Mouse (Mus musculus): ENCODE measurements around the gene L3mbtl4.

L3mbtl4 gene

GRCm38 (mm10) chr17:68273527-68273926, at the start of gene L3mbtl4:
L3mbtl4 (plus strand) TSS chr17:68273797.
- peak; percentile 63 to 78 for DNase-seq

DNA sequence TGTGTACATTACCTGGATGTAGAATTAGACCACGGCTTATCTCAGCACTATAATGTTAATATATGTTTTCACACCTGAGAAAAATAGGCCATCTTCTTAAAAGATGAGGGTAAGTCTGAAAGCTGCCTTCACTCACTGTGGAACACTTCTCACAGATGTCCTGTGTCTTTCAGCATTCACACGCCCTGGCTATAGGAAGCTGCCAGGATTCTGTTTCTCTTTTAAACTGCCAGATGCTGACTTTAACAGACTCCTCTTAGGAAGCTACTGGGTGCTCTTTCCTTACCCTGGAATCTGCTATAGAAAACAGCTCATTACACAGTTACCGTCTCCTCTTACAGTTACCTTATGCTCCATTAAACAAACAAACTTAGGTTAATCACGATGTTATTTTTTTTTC, 43.1 kb upstream of the L3mbtl4 start:
- DNase-seq, result no peak

GRCm38 (mm10) chr17:68235380-68235779, 38.2 kb upstream of the L3mbtl4 start:
- DNase-seq, result peak; percentile 53 to 55

DNA sequence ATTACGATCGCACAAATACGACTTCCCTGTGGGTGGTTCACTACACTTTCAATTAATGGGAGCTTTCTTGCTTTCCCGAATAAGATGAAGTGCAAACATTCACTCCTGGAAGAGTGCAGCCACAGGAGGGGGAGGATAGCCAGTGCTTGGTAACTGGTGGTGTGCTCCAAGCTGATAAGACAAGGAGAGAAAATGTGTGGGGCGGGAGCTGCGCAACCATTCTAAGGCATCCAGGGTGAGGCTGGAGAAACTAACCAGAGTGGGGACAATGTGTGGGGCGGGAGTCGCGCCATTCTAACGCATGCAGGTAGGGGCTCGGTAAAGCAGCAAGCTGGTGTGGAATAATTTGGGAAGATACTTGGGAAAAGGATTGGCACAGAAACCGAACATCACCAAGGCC, 36.6 kb upstream of the L3mbtl4 start:
- DNase-seq, result no peak

GRCm38 (mm10) chr17:68240171-68240570, 33.4 kb upstream of the L3mbtl4 start:
- DNase-seq, result peak in 1 of 2 experiments; percentile 11

DNA sequence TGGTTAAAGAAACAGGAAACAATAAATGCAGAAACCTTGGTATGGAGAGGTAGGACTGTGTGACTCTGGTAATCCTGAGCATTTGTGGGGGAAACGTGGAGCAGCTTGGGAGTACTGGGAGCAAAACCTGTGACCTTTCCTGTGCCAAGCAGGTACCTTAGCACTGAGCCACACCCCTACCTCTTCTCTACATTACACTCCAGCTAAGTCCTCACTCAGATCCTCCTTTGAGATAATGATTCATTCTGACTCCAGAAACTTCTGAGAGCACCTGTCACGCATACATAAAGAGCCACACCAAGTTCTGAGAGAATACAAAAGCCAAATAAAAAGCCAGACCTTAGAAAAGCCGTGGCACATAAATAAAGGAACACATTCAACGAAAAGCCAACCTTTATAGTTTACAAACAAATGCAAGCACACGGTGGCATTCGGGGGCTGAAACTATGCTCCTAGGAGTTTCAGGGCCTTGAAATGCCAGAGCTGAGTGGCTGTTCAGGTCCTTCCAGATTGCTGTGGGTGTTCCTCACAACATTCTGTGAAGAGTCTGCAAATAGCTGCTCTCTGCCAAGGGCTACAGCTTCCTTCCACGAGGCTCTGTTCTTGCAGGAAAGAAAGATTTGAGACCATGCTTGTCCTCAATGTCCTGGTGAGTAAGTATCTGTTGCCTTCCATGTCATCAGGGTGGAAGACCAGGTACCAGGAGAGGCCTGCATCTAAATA, 8.6 kb upstream of the L3mbtl4 start:
- no peak for DNase-seq

DNA sequence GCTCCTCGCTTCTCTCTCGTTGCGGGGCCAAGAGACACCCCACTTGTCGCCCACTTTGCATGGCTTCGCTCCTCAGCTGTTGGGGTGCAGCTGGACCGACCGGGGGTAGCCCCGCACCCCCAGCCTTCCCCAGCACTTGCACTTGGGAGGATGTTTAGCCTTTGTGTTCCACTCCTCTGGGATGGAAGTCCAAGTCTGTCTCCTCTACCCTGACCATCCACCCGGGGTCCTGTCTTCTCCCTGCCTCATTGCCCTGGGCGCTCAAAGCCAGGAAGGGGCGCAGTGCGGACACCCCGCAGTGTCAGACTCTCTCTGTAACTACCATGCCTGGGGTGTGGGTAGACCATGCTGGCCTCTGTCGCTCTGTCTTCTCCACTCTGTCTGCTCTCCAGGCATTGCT, 357 bp downstream of the L3mbtl4 start:
- DNase-seq, result peak; percentile 10 to 18

DNA sequence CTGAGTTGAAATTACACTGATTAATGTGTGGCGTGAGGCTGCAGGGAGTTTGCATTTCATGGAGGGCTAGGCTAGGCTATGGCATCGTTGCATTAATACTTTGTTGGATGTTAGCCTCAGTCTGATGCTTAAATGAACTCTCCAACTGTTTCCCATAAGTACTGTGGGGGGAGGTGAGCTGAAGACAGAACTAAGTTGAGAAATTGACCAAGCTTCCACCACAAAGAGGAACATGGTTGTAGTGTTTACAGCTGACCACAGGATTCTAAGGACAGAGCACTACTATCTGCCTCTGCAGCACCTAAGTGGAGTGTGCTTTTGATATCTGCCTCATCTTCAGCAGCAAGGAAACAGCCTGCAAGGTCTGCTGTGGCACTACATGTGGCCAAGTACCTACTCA, 1.5 kb downstream of the L3mbtl4 start:
- DNase-seq, result no peak

- no peak for DNase-seq
Measured at GRCm38 (mm10) chr17:68280915-68281314, 7.3 kb downstream of the L3mbtl4 start.

- peak; percentile 11 to 41 for DNase-seq
Measured at GRCm38 (mm10) chr17:68285119-68285782, 11.7 kb downstream of the L3mbtl4 start.

DNA sequence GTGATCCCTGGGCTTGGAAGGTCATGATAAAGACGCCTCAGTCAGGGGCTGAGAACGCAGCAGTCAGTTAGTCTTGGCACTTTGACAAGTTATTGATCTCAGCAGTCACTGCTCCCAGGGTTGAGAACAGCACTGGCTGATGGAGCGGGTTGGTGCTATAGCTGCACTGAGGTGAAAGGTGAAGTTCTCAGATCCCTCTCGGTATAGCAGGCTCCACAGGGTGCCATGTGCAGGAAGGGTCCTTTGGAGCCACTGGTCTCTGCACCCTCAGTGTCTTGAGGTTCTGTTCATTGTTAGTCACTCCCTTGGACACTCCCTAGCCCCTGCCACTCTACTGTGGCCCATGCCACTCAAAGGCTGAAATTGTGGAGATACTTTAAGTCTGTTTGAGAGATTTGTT, 14.5 kb downstream of the L3mbtl4 start:
- DNase-seq, result no peak

DNA sequence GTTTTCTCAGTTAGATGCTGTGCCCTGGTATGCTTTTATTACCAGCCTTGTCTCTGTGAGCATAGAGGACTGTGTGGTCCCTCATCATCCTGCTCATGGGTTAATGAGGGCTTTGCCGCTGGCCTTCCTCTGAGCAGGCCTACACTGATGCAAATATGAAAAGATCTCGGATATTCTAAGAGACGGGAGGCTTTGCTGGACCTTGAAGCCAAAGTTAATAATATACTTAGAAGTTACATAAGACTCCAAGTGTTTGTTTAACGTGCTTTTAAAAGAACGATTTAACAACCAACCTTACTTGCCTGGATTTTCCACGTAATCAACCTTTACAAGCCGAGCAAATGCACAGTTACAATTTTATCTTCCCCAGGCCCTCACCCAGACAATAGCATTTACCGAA, 15.1 kb downstream of the L3mbtl4 start:
- DNase-seq, result no peak

- DNase-seq, result no peak
Measured at GRCm38 (mm10) chr17:68291713-68292364, 18.2 kb downstream of the L3mbtl4 start.

- no peak for DNase-seq
Measured at GRCm38 (mm10) chr17:68308381-68308780, 34.8 kb downstream of the L3mbtl4 start.

DNA sequence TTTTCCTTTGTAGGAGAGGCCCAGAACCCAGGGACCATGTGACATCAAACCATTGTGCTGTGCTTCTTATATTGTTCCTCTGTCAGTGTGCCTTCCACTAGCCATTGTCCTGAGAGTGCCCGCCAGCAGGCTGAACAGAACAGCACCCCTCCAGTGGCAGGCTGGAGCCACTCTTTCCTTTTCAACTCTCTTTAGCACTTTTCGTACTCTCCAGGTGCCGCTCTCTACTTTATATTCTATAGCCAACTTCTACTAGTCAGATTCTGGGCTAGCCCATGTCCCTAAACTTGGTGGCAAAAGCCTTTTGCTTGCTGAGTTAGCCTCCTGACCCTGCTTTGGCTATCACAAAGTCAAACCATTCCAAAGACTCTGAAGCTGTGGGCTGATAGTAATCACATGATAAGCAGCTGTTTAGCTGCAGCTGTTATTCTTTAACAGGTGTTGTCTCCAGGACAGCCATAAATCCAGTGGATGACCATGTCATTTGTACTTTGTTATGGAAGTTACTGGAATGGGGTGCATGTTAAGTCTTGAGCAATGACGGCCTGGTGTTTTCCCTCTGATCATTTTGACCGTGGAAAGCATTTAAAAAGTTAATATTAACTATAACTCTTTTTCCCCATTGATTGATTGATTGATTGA, 38.8 kb downstream of the L3mbtl4 start:
- no peak for DNase-seq

DNA sequence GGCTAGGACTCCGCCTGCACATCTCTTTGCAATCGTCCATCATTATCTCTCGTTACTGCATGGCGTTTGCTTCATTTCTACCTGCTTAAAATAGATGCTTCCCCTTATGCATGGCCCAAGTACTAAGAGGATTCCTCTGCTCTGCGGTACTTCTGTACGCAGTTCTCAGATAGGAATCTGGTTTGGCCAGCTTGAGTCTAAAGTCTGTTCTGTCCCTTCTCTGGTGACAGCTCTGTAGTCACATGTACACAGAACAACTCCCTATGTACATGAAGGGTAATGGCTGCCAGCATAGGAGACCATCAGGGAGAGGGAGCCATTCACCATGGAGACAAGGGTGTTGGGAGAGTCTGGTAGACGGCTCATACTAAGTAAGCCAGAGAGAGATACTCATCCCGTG, 47.3 kb downstream of the L3mbtl4 start:
- no peak for DNase-seq

DNA sequence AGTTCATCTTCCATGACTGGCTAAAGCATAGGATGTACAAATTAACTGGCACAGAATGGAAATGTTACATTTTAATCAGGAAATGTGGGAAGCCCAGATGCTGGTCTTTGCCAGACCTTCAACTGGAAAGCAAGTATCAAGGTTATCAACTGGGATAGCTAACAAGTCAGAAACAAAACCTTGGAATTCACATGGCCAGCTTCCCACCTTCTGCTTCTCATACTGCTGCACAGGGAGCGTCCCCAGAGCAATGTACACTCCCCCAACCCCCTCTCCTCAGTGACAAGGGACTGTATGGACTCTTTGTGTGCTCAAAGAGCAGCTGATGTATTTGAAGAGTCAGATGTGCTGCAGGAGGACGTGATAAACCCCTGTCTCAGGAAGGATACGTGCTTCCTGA, 49.0 kb downstream of the L3mbtl4 start:
- no peak for DNase-seq

DNA sequence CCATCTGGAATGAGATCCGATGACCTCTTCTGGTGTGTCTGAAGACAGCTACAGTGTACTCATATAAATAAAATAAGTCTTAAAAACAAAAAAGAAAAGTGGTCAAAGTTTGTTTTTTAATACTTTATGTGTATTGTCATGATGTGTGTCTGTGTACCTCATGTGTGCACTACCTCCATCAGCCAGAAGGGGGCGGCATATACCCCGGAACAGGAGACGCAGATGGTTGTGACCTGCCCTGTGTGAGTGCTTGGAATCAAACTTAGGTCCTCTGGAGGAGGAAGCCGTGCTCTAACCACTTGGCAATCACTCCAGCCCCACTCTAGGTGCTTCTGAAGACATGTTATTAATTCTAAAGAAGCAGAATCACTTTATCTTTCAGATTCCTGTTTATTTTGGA, 58.6 kb downstream of the L3mbtl4 start:
- peak in 1 of 2 experiments; percentile 7 for DNase-seq

DNA sequence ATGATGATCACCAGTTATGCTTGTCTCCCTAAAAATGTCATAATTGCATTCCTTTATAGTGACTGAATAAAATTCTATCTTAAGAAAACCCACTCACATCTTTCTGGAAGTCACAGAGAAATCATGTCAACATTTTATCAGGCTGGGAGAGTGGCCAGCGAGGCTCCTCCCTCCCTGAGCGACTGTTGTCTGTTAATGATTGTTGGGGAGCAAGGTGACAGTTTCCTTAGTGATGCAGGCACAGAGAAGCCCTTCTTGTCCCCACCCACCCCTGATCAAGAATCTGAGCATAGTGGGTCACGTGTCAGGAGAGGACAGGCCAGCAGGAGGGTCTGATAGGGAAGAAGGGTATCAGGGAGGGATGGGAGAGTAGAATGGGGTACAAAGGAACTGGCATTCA, 59.8 kb downstream of the L3mbtl4 start:
- no peak for DNase-seq

GRCm38 (mm10) chr17:68338917-68339553, 65.4 kb downstream of the L3mbtl4 start:
- no peak for DNase-seq

DNA sequence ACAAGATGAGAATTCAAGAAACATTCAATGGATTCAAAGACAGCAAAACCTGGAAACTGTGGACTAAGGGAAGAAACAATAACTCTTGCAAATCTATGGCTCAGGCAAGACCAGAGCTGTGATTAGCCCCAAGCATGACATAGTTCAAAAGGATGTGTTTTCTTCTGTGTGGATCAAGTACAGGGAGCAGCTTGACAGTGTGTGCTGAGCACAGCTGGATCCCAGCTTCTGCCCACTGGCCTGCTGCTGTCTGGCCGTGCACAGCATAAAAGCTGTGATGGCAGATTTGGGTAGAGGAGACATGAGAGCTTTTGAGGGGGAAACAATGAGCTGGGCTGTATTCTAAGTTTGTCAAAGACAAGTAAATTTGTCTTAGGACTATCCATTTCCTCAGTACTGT, 84.1 kb downstream of the L3mbtl4 start:
- peak in 1 of 2 experiments; percentile 10 for DNase-seq

DNA sequence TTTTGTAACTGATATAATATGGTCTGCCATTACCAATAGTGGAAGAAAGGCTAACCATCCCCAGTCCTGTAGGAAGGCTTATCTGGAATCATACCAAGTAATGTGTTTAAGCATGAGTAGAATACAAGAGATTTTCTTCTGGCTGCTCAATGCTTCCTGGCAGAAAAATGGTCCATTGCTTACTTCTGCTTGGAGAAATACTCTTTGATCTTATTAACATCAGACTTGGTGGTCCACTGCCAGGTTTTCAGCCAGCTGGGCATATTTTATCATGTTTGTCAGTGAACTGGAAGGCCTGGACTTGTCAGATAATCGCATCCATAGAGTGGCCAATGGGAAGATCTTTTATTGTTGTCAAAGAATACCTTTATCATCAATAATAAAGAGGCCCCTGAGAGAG, 97.5 kb downstream of the L3mbtl4 start:
- peak in 1 of 2 experiments; percentile 10 for DNase-seq

- peak; percentile 18 to 27 for DNase-seq
Measured at GRCm38 (mm10) chr17:68388481-68388880, 114.9 kb downstream of the L3mbtl4 start.

Data from cerebellum, postnatal 14 days (tissue).